In genomic region chr13:34187571-34187970, GRCm38 (mm10) we compare ENCODE assay signal across 8 mouse cellular contexts. TPM values are rescaled to one million over a fixed set of nuclear protein-coding genes. Genes with fewer than 3 reads are reported as not detected.
DNase-seq lines count a peak whose midpoint lies in the region; ATAC-seq and TF ChIP-seq lines count a peak whose summit lies in the region.

No protein-coding gene starts in this region.

- H3K27me3 ChIP-seq in Patski = no peaks in the 10 kb centered on the region
- H3K27me3 ChIP-seq in hindbrain, embryonic 13.5 days = no peaks in the 10 kb centered on the region

- no peaks in the 10 kb centered on the region for H3K9me3 ChIP-seq in hindbrain, embryonic 13.5 days

- in situ Hi-C loops in Patski (cut with MboI; ENCODE audit: low pct_unique_long_range_greater_than_20kb) = loop anchor here (5.0 kb wide), 2 partner anchors 445 to 680 kb away; no protein-coding TSS in a partner anchor

- CTCF ChIA-PET in Patski (lab: Charles Lee) = interaction anchor here (0.6 to 1.9 kb wide), 7 partner anchors 11 to 446 kb away, joined by 3 to 9 read pairs (median 3); no protein-coding TSS in a partner anchor

- TF ChIP-seq CTCF in Patski (IDR thresholded peaks at IDR 0.05) = peak; percentile 93

- H3K36me3 ChIP-seq in hindbrain, embryonic 13.5 days = peaks cover 44% of the 10 kb centered on the region

- no peak overlapping the region for H3K4me3 ChIP-seq in hindbrain, embryonic 13.5 days

- no peak overlapping the region for H3K27ac ChIP-seq in hindbrain, embryonic 13.5 days

- POLR2A ChIA-PET in Patski (lab: Charles Lee) = no interaction called here

- ATAC-seq in Patski = no peak
- ATAC-seq in frontal cortex, adult (ENCODE audit: low TSS enrichment) = peak; percentile 92
- peak; percentile 87 for ATAC-seq in hindbrain, embryonic 13.5 days (ENCODE audit: low FRiP score)

- H3K4me1 ChIP-seq in hindbrain, embryonic 13.5 days (replicated peaks) = peaks cover 1% of the 10 kb centered on the region; the same call in 1 of the 2 replicates

- H3K4me2 ChIP-seq in hindbrain, embryonic 13.5 days = no peak overlapping the region

- H3K9ac ChIP-seq in hindbrain, embryonic 13.5 days = no peak overlapping the region

- DNase-seq in Patski (ENCODE audit: low read depth, low spot score) = no peak
- peak; percentile 72 to 81 for DNase-seq in cerebellum, adult 18-20 months
- peak; percentile 79 for DNase-seq in layer of hippocampus, adult 9-11 months
- peak; percentile 82 for DNase-seq in lung, postnatal 25 days (ENCODE audit: low spot score)
- DNase-seq in retina, postnatal 1 day = peak; percentile 82
- DNase-seq in thymus, postnatal 4 days = peak; percentile 61

- 12% methylated on average over 5 of the region's 5 CpGs for whole genome bisulfite sequencing in hindbrain, embryonic 13.5 days

RNA-seq across cellular contexts. Expression of gene Psmg4, which starts 24.8 kb away (rescaled TPM):
- 36.6 TPM for polyA plus RNA-seq in Patski (2021)
- 87.0 and 94.4 TPM in 2 replicates for polyA plus RNA-seq in hindbrain, embryonic 13.5 days (2015; fragmentation: Nextera tagmentation; extraction: Ambion mirVana)

RNA-seq across cellular contexts. Expression of gene Tubb2b, which starts 57.3 kb away (rescaled TPM):
- polyA plus RNA-seq in Patski (2021) = 61.0 TPM
- polyA plus RNA-seq in hindbrain, embryonic 13.5 days (2015; fragmentation: Nextera tagmentation; extraction: Ambion mirVana) = 795 and 852 TPM in 2 replicates

Comparison
In these comparisons a context has a peak if more than half of its experiments do, and no peak if none do; other contexts are left out.
1. RNA of gene Tubb2b, which starts 57.3 kb away (polyA plus RNA-seq): 795 to 852 TPM in hindbrain, embryonic 13.5 days; 61.0 TPM in Patski (single experiment); every median in the first group is over 10 times any median in the second.